Mouse (Mus musculus) hindbrain, postnatal 0 days (tissue): ENCODE measurements around the gene Rps18. TPM values are rescaled to one million over a fixed set of nuclear protein-coding genes. Genes with fewer than 3 reads are reported as not detected.
A peak's percentile ranks its signal among the peaks of the same experiment; 100 is the strongest.

Experiments used
- ATAC-seq: fragments of 200-750 bp; cut with Nextera tagmentation; 2 replicates; pipeline ENCODE4 v1.8.0; 2017; ENCODE audit warnings: mild to moderate bottlenecking, moderate TSS enrichment, moderate library complexity
- DNase-seq: peaks from one replicate; pipeline ENCODE4 v3.0.0-alpha.2; 2015; ENCODE audit warnings: low spot score
- H3K27ac ChIP-seq: fragments of 300-500 bp; sonication (generic); 2 replicates; pipeline ENCODE4 v1.5.1; 2014; ENCODE audit warnings: mild to moderate bottlenecking
- H3K27me3 ChIP-seq: fragments of 300-500 bp; sonication (generic); 2 replicates; pipeline ENCODE4 v1.6.1; 2014; ENCODE audit warnings: low read length, mixed read lengths; ENCODE audit not compliant: insufficient read depth
- H3K36me3 ChIP-seq: fragments of 300-500 bp; sonication (generic); 2 replicates; pipeline ENCODE4 v1.6.1; 2014; ENCODE audit warnings: low read length, mixed read lengths; ENCODE audit not compliant: insufficient read depth
- H3K4me1 ChIP-seq: fragments of 300-500 bp; sonication (generic); 2 replicates; pipeline ENCODE4 v1.6.1; 2014; ENCODE audit warnings: antibody characterized with exemption, low read length, mixed read lengths; ENCODE audit not compliant: insufficient read depth
- H3K4me2 ChIP-seq: fragments of 300-500 bp; sonication (generic); 2 replicates; pipeline ENCODE4 v1.6.1; 2014; ENCODE audit warnings: low read depth, mild to moderate bottlenecking, low read length, moderate library complexity, mixed read lengths
- H3K4me3 ChIP-seq: fragments of 300-500 bp; sonication (generic); 2 replicates; pipeline ENCODE4 v1.5.1; 2014; ENCODE audit warnings: low read length
- H3K9ac ChIP-seq: fragments of 300-500 bp; sonication (generic); replicated peaks from 2 replicates; pipeline ENCODE4 v1.6.1; 2014; ENCODE audit warnings: mild to moderate bottlenecking, low read length, moderate library complexity, mixed read lengths
- H3K9me3 ChIP-seq: fragments of 300-500 bp; sonication (generic); 2 replicates; pipeline ENCODE4 v1.6.1; 2016; ENCODE audit warnings: low read length, mixed read lengths
- CTCF ChIP-seq: IDR thresholded peaks from 2 replicates; pipeline ENCODE4 v1.5.1; 2016; ENCODE audit warnings: antibody characterized with exemption, control low read depth, low read depth
- WGBS: fragments of 180-500 bp; shearing (Covaris S2); extraction: QIAGEN DNeasy Blood & Tissue Kit; methylation state at CpG from one replicate; pipeline ENCODE4 v1.1.7; 2014; 5-methylcytosine and 5-hydroxymethylcytosine counted together
- polyA plus RNA-seq: library from polyadenylated mRNA; unstranded; fragments of >200 nt; fragmentation: Nextera tagmentation; extraction: Ambion mirVana; gene quantifications from 2 replicates; pipeline ENCODE4 v1.2.1, GENCODE M21; 2015
- total RNA-seq: library from RNA; depleted of rRNA; stranded (reverse); fragments of >200 nt; gene quantifications from 2 replicates; pipeline ENCODE4 v1.2.3, GENCODE M21; 2014

The Rps18 gene
- total and polyA plus RNA-seq, 2 experiments from 2014 or later, result 918 to 1,309 TPM

- TF ChIP-seq CTCF, result no peak
- DNase-seq, result no peak
- Histone ChIP-seq H3K27me3 (no peaks in the 10 kb centered on the region), H3K4me2 (no peak overlapping the region), H3K27ac (no peak overlapping the region), H3K9me3 (no peaks in the 10 kb centered on the region), H3K4me3 (no peak overlapping the region), H3K4me1 (peaks cover 15% of the 10 kb centered on the region), H3K36me3 (peaks cover 14% of the 10 kb centered on the region), H3K9ac (no peak overlapping the region)
- WGBS, result 95% methylated on average over 15 of the region's 15 CpGs
- ATAC-seq, result no peak
Measured at GRCm38 (mm10) chr17:33943454-33943853, 12.3 kb downstream of the Rps18 start.

- peak overlapping the region; percentile 96 for H3K4me2 ChIP-seq
- peak overlapping the region; percentile 82 for H3K4me3 ChIP-seq
- H3K9ac ChIP-seq, result peak overlapping the region; percentile 77
- TF ChIP-seq CTCF, result no peak
- 65% methylated on average over 19 of the region's 19 CpGs for WGBS
- H3K27ac ChIP-seq, result no peak overlapping the region
- no peaks in the 10 kb centered on the region for H3K9me3 ChIP-seq
- no peaks in the 10 kb centered on the region for H3K27me3 ChIP-seq
- peaks cover 18% of the 10 kb centered on the region for H3K36me3 ChIP-seq
- DNase-seq, result no peak
- peaks cover 15% of the 10 kb centered on the region for H3K4me1 ChIP-seq
- ATAC-seq, result no peak
Measured at GRCm38 (mm10) chr17:33941381-33941780, 14.4 kb downstream of the Rps18 start.

GRCm38 (mm10) chr17:33940981-33941380 lies 14.8 kb downstream of the Rps18 start:
- H3K4me1 ChIP-seq, result peaks cover 15% of the 10 kb centered on the region
- no peaks in the 10 kb centered on the region for H3K27me3 ChIP-seq
- H3K9me3 ChIP-seq, result no peaks in the 10 kb centered on the region
- no peak for TF ChIP-seq CTCF
- H3K4me3 ChIP-seq, result peak overlapping the region; percentile 82
- H3K27ac ChIP-seq, result no peak overlapping the region
- H3K4me2 ChIP-seq, result peak overlapping the region; percentile 96
- no peak for DNase-seq
- H3K9ac ChIP-seq, result peak overlapping the region; percentile 77
- H3K36me3 ChIP-seq, result peaks cover 18% of the 10 kb centered on the region
- 2% methylated on average over 26 of the region's 26 CpGs for WGBS
- ATAC-seq, result no peak

GRCm38 (mm10) chr17:33940206-33940805 lies 15.5 kb downstream of the Rps18 start, which contains the start of the genes Pfdn6 and Wdr46:
Pfdn6 (minus strand) TSS chr17:33940343.
Wdr46 (plus strand) TSS chr17:33940660.
- WGBS, result under 1% methylated on average over 36 of the region's 36 CpGs

GRCm38 (mm10) chr17:33938783-33939182 lies 17.0 kb downstream of the Rps18 start:
- Histone ChIP-seq H3K27me3 (no peaks in the 10 kb centered on the region), H3K36me3 (peaks cover 9% of the 10 kb centered on the region; the same call in 1 of the 2 replicates), H3K27ac (no peak overlapping the region), H3K4me1 (peaks cover 15% of the 10 kb centered on the region), H3K9ac (no peak overlapping the region), H3K4me3 (no peak overlapping the region), H3K9me3 (no peaks in the 10 kb centered on the region), H3K4me2 (no peak overlapping the region)
- DNase-seq (no peak), ATAC-seq (no peak)
- WGBS, result 81% methylated on average over 11 of the region's 11 CpGs
- TF ChIP-seq CTCF, result no peak

More at GRCm38 (mm10) chr17:33940206-33940805, 15.5 kb downstream of the Rps18 start, which contains the start of the genes Pfdn6 and Wdr46:
- no peaks in the 10 kb centered on the region for H3K27me3 ChIP-seq
- H3K9ac ChIP-seq, result peak within 1 kb of the TSS; percentile 77
- no peak for TF ChIP-seq CTCF
- H3K36me3 ChIP-seq, result peaks cover 18% of the 10 kb centered on the region
- peak; percentile 91 for ATAC-seq
- peaks cover 15% of the 10 kb centered on the region for H3K4me1 ChIP-seq
- H3K4me2 ChIP-seq, result peak within 1 kb of the TSS; percentile 96
- H3K4me3 ChIP-seq, result peak within 1 kb of the TSS; percentile 82
- DNase-seq, result peak; percentile 94
- no peaks in the 10 kb centered on the region for H3K9me3 ChIP-seq
- H3K27ac ChIP-seq, result peak within 1 kb of the TSS; percentile 45; the same call in 1 of the 2 replicates

- no peak for ATAC-seq
- Histone ChIP-seq H3K36me3 (peaks cover 14% of the 10 kb centered on the region), H3K9ac (no peak overlapping the region), H3K4me1 (peaks cover 15% of the 10 kb centered on the region), H3K9me3 (no peaks in the 10 kb centered on the region), H3K27me3 (no peaks in the 10 kb centered on the region), H3K27ac (no peak overlapping the region), H3K4me3 (no peak overlapping the region), H3K4me2 (no peak overlapping the region)
- no peak for DNase-seq
- 87% methylated on average over 15 of the region's 15 CpGs for WGBS
- TF ChIP-seq CTCF, result no peak
Measured at GRCm38 (mm10) chr17:33936993-33937392, 18.8 kb downstream of the Rps18 start.
